Mouse (Mus musculus) induced T-regulatory cell, adult 2 months (primary cell): ENCODE measurements around the gene Man1c1.

ENCODE experiments used
- DNase-seq: peaks from one replicate; pipeline ENCODE4 v3.0.0-alpha.2; 2012; ENCODE audit warnings: low read depth

Man1c1 gene

DNA sequence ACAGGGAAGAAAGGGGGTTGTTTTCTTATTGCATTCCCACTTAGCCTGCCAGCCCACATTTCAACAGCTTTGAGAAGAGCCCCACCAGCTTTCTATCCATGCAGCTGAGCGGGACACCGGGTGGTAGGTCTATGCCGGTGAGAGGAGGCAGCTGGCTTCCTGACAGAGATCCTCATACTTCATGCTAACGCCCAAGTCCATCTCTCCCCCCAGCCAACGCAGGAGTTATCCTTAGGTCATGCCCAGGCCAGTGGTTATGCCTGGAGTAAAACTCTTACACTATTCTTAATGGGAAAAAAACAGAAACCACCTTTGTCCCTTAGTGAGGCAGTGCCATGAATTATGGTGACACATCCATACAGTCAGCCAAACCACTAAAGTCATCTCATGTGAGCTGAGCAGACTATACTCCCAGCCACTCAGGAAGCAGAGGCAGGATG, 66.0 kb downstream of the Man1c1 start:
- no peak for DNase-seq

DNA sequence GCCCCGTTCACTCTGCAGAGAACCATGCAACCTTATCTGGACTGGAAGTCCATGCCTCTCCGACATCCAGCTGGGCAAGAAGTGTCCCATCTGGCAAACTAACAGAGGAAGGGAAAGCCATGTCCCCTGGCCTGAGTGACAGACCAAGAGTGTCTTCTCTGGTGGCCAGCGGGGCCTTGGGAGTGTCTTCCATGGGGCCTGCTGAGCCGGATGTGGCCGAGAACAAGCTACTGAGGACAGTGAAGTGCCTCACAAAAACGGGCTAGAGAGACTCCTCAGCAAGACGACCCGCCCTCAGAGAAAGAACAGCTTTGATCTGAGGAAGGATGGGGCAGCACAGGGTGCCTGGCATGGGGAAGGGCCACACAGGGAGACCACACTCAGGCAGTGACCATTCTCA, 67.7 kb downstream of the Man1c1 start:
- no peak for DNase-seq

DNA sequence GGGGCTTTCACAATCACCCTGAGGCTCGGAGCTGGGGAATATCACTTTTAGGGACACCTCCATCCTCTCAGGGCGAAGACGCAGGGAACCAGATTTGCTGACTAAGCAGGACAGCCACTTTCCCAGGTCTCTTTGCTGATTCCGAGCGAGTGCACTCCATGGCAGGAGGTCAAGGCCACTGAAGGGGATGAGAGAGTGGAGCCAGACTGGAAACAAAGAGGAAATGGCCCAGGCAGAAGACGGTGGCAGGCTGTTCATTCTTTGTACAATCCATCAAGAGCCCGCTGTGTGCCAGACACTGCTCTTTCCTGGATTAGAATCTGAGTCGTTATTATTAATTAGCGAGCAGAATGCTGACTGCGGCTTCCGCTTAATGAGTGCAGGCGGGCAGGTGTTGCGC, 70.1 kb downstream of the Man1c1 start:
- DNase-seq, result no peak

DNA sequence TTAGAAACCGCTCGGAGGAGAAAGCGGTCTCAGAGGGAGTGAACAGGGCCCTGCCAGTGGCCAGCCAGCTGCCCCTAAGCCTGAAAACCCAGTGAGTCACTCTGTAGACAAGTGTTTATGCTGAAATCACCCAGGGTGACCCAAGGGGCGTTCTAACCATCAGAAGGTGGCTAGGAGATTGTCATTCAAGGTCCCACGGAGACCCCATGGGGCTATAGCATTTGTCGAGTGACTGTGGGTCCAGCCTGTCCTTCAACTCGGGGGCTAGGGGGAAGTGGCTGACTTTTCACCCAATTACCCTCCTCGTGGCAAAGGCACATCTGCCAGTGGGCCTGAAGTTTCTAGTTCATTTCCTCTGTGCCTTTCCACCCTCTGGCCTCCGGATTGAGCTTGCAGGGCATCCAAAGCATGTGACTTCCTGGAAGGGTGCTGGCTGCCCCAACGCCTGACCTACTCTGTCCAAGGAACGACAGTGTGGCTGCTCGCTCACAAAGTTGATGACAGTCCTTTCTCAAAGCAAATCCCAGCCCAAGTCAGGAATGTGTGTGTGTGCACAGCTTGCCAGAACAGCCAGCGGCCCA, 71.9 kb downstream of the Man1c1 start:
- no peak for DNase-seq

DNA sequence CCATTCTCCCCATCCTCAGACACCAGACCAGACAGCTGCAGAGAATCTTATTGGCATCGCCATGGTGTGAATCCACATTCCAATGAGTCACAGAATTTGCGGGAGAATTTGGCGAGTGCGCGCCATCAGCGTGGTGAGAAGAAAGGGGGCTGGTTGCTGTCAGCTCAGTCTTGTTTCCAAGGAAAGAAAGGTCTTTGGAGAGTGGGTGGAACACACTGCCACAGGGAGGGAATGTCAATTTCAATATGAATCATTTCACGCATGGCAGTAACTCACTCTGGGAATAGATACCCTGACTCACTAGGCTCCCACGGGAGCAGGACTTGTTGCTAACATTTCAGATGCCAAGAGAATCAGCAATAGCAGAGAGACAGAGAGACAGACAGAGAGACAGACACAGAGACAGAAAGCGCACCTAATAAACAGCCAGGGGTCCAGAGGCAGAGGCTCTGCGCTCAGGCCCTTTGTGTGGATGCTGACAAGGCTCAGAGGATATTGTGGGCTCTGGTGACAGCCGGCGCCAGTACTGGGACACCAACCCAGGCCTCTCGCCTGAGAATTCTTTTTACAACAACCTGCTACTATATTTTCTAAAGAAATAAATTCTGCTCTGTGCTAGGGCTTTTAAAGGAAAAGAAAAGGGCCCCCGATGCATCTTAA, 72.5 kb downstream of the Man1c1 start:
- no peak for DNase-seq

DNA sequence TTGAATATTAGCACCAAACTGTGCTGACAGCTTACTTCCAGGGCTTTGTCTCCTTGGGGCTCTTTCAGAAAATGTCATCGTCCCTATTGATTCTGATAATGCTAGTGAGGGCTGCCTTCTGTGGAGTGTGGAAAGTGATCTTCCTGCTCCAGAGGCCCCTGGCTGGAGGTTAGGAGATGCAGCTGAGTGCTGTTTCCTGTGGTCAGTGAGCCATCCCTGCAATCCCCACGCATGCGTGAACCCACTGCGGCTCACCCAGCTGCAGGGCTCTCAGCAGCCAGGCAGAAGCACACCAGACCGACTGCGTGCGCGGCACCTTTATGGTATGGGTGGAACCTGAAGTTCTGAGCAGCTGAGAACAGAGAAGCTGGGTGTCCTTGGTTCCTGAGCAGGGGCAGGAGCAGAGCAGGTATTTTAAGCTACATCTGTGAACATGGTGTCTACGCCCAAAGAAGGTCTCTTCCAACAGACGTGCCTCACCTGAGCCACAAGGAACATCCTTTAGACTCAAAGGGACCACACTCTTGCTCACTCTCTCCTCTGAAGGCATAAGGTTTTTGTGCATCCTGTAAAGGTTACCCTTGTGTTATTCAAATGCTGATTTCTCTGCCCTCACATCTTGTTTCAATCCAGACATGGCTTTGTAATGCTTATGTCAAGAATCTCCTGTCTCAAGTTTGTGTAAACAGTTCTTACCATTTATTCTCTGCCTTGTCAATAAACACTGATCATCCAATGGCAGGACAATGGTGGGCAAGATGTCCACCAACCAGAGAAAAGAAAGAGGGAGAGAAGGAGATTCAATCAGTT, 75.3 kb downstream of the Man1c1 start:
- DNase-seq, result no peak

DNA sequence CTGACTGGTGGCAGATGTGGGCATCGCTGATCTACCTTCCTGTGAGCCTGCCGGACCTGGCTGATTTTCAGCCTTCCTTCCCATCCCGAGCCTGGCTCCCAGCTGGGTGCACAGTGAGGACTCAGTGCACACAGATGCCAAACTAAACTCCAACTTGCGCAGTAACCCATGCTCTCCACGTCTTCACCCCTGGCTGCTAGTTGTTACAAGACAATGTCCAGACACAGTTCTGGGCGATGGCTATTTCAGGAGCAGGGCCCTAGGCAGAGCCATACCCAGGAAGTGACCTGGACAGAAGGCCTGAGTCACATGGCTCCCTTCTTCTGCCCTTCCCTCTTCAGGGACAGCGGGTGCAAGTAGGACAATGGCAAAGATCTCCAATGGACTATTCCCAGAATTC, 76.0 kb downstream of the Man1c1 start:
- DNase-seq, result no peak

DNA sequence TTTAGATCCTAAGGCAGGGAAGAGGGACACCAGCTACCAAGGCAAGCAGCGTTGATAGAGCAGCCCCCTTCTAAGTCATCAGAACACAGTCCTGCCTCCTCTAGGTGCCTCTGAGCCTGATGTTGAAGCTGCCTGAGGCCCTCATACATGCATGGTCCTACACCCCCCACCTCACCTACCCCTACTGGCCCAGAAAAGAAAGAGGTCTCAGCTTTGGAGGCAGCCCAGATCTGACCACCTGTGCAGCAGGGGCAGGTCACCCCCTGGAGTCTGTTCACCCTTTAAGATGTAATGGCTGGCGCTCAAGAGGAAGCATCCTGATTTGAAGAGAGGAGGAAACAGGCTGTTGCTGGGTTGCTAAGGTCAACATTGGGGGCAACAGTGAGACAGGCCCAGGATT, 77.2 kb downstream of the Man1c1 start:
- no peak for DNase-seq

DNA sequence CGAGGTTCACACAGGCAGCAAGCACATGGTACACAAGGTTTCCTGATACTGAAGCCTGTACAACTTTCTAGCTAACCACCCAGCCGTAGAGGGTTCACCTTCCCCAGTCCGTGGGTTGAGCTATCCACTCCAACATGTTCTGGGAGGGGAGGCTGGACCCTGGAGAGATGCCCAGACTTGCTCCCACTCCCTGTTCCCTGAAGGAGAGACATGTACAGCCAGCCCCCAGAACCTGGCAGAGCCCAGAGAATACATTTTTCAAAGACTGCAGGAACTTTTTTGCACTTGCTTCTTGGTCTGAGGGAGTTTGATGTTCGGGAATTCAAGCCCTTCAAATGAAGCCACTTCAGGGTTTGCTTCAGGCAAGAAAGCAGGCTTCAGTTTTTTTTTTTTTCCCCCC, 77.7 kb downstream of the Man1c1 start:
- no peak for DNase-seq

DNA sequence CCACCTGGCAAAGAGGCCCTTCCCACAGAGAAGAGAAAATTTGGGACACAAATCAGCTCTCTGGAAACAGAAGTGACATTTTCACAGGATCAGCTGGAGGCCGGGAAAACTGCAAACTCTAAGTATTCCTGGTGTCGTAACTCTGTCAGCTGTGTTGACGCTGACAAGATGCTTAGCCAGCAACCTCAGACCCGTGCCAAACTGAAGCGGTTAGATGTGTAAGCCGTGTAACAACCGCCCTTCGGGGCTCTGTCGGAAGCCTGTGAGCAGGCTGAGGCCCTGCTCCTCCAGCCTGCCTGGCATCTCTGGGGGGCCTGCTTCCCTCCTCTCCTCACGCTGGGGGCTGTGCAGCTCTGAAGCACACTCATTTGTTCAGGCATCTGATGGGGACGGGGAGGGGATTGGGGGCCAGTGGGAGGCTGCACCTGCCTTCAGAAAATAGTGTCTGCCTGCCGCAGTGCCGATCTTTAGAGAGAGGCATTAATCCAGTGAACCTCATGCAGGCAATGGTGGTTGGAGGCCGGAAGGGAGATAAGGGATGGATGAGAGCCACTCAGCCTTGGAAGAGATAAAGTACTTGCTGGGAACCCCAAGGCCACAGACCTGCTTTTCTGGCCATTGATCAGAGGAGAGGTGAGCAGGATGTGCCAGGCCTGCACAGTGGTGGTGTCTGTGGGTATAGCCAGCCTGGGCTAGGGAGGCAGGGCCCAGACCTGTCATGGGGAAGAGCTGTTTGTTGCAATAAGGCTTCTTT, 79.8 kb downstream of the Man1c1 start:
- DNase-seq, result no peak

DNA sequence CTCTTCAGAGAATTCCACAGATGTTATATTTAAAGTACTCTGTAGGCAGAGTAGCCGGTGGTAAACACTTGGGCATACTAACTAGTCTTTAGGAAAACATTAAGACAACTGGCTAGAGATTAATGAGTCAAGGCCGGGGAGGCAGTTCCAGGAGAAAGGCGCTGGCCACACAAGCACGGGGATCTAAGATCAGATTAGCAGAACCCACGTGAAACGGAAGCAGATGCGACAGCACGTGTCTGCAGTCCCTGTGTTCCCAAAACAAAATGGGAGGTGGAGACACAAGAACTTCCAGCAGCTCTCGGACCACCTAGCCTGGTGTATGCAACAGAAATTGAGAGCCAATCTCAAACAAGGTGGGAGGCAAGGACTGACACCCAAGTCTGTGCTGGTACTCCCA, 82.4 kb downstream of the Man1c1 start:
- no peak for DNase-seq

DNA sequence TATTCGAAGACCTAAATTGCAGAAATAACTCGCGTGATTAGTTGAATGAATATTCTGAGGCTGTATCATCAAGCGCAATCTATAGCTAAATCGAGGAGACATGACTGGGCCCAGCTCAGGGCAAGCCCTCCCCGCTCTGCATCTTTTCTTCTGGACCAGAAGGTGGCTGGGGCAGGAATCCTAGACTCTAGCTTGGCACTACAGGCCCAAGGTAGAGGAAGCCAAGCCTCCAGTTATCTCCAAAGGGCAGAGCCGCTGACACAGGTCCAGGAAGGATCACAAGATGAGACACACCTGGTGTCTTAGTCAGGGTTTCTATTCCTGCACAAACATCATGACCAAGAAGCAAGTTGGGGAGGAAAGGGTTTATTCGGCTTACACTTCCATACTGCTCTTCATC, 83.8 kb downstream of the Man1c1 start:
- no peak for DNase-seq

DNA sequence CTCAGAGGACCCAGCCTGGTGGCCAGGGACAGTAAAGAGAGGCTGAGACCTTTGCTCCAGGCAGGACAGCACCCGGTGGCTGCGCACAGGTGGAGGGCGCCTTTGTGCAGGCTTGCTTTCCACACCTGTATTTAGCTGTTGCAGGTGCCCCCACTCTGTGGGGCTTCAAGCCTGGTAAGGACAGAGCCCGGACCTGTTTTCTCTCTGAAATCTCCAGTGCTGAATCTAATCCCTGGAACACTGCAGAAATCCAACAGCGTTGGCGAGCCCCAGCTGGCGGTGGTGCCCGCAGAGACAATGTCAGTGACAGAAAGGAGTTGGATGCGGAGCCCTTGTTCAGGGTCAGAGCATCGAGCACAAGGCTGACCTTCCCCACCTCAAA, 84.6 kb downstream of the Man1c1 start:
- no peak for DNase-seq

DNA sequence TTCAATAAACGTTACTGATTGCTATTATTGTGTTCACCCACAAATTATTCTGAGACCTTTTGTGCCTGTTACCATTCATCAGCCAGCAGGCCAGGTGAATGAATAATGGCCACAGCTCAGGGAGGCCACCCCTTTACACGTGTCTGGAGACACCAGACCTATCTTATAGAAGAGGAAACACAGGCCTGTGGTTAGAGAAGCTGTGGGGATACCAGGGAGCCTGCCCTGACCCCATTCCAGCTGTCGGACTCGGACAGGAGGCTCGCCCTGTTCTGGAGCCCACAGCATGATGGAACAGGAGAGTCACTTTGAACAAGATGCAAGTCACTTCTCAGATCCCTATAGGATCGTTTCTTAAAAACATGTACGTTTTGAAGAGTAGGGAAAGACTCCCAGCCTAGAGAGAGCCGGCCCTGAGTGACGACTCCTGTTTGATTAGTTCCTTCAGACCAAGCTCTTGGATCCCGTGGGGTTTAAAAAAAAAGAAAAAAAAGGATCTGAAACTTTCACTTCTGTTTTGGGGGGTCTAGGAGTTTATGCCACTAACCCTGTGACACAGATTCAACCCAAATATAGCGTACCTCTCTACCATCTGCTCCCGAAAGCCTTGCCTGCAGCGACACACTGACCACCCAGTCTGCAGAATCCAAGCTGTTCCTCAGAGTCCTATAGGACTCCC, 85.1 kb downstream of the Man1c1 start:
- DNase-seq, result no peak

DNA sequence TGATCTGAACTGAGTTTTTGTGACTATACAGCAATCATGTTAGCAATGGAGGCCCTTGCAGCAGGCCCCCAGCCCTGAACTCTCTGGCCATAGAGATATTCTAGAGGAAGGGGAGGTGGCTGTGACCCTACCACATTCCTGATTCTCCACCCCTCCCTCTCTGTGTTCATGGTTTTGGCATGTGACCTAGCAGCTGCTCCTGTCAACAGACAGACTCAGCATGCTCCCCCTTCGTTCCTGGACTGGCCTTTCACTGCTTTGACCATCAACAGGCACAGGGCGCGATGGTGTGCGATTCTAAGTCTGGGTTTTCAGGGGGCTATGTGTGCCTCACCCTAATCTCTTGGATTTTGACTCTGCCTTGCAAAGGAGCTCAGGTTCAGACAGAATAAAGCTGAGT, 86.3 kb downstream of the Man1c1 start:
- no peak for DNase-seq

DNA sequence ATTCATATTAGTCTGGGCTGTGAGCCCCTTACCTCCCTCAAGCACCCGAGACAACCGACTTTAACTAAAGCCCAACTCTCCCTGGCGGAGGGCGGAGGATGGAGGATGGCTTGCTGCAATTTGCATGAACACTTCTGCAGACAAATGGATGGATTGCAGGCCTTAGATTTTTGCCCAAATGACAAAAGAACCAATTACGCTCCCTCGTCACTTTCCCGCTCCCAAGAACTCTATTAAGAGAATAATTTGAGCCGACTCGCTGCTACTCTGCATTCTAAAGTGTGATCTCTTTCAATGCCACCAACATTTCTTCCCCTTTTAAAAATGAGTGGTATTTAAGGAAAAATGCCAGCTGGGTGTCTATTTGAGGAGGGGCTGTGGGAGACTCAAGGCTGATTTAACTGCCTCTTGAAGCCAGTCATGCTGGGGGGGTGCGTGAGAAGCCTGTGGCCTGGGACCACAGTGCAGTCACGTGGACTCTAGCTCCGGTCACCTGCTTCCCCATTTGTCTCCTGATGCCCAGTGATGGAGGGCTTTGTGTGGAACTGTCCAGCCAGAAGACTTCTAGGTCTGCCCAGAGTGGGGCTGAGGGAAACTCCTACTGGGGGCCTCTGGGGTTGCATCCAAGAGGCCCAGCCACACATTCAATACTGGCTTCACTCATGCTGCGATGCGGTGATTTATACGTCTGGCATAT, 88.0 kb downstream of the Man1c1 start:
- no peak for DNase-seq

DNA sequence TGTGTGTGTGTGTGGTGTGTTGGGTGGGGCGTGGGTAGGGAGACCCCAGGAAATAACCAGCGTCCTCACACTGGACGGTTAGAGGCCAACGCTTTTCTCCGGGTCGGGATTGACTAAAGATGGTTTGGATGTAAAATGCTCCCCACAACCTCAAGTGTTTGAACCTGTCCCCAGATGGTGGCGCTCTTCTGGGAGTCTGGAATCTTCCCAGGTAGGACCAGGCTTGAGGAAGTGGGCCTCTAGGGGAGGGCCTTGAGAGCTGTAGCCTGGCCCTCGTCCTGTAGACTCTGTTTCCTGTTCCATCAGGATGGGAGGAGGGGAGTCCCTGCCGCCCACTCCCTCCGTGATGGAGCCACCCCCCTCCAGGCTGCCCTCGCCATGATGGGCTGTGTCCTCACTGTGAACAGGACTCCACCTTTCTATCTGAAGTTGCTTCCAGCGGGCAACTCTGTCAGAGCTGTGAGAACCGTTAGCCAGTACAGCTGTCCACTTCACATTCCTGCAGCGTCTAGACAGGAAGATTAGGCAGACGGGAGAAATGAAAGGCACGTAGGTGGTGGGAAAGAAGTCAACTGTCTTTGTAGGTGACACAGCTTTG, 91.9 kb downstream of the Man1c1 start:
- no peak for DNase-seq

DNA sequence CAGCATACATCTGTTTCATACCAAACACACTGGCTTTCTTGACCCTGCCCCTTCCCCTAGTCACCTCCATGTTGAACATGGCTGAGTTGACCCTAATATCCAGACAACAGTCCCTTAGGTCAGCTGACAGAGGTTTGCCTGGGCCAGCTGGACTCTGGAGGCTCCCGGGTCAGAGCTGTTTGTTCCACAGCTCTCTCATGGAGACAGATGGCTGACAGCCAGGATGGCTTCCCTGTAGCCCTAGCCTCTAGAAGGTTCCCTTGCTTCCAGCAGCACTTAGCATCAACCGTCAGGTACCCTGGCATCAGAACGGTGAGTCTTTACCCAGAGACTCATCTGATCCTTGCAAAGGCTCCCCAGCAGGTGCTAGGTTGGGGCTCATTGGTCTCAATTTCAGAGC, 93.5 kb downstream of the Man1c1 start:
- no peak for DNase-seq

DNA sequence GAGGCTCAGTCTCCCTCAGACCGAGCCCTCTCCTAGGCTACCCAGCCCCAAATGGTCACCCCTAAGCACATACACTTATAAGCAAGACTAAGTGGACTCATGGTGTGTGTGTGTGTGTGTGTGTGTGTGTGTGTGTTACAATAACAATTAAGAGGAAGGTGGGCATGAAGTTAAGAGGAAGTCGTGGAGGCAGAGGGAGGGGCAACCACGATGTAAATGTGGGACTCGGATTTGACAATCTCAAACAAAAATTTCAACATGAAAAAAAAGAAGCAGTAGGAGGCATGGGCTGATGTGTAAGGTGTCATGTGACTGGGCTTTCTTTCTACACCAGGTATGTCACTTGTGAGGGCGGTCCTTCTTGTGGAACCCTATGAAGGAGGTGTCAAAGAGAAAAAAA, 96.4 kb downstream of the Man1c1 start:
- no peak for DNase-seq

DNA sequence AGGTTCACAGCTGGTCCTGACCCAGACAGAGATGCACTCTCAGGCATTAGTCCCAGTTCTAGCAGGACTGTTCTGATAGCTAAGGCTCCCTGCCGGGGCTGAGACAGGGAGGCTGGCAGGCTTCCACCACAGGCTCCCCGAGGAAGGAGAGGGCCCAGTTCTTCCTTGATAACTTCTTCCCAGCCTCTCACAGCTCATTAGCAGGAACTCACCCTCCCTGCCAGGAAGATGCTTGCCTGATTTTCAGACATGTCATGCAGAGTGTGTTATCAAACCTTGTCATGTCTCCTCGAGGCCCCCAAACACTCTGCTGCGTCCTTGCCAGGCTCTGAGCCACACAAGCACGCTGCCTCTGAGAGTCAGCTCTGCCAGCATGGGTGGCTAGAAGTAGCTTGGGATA, 98.0 kb downstream of the Man1c1 start:
- DNase-seq, result no peak

DNA sequence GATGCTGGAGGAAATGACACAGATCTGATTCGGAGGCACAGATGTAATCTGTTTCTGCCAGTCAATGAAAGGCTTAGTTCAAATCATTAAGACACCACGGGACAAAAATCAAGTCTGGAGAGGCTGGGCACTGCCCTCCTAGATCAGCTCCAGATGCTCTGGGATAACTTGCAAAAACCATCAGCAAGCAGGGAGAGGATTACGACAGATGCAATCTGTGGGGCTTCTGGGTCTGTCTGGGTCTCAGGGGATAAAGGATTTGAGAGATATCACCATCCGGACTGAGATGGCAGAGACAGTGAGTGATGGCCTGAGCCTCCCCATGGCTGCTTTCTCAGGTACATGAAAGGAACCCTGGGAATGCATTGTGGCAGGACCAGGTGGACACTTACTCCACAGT, 99.6 kb downstream of the Man1c1 start:
- DNase-seq, result no peak
